Mouse (Mus musculus) lung, adult 2 months (tissue): ENCODE data around the gene Prr5. TPM values are rescaled to one million over a fixed set of nuclear protein-coding genes. Genes with fewer than 3 reads are reported as not detected.
A peak's percentile ranks its signal among the peaks of the same experiment; 100 is the strongest.

Experiments used
- DNase-seq: peaks from one replicate; pipeline ENCODE4 v3.0.0; 2022
- H3K4me1 ChIP-seq: fragments of 200-500 bp; 2 replicates; pipeline ENCODE4 v1.6.1; 2011; ENCODE audit warnings: low read length; ENCODE audit not compliant: control insufficient read depth, insufficient read depth
- H3K4me3 ChIP-seq: fragments of 200-500 bp; replicated peaks from 2 replicates; pipeline ENCODE3; 2011; ENCODE audit warnings: low read depth, mild to moderate bottlenecking, control low read depth, low read length; ENCODE audit errors: extremely low read depth
- CTCF ChIP-seq: fragments of 200-500 bp; IDR thresholded peaks from 2 replicates; pipeline ENCODE4 v1.5.1; 2011; ENCODE audit warnings: mild to moderate bottlenecking, low read length, control low read depth; ENCODE audit not compliant: insufficient read depth
- POLR2A ChIP-seq: fragments of 200-500 bp; IDR thresholded peaks from 2 replicates; pipeline ENCODE4 v1.6.1; 2011; ENCODE audit warnings: low read depth, mild to moderate bottlenecking, control low read depth, low read length, borderline replicate concordance; ENCODE audit errors: extremely low read depth
- WGBS: fragments of 180-500 bp; shearing (Covaris S2); methylation state at CpG from one replicate; pipeline ENCODE4 v1.1.7; 2018; 5-methylcytosine and 5-hydroxymethylcytosine counted together
- polyA plus RNA-seq: library from polyadenylated mRNA; depleted of rRNA; stranded (reverse); fragments of >200 nt; gene quantifications from 2 replicates; pipeline ENCODE4 v1.2.3, GENCODE M21; 2012

Gene Prr5
- polyA plus RNA-seq, 1 experiment, result 12.9 TPM

- TF ChIP-seq POLR2A (no peak), CTCF (no peak)
- Histone ChIP-seq H3K4me1 (peaks cover 4% of the 10 kb centered on the region; the same call in 1 of the 2 replicates), H3K4me3 (no peak overlapping the region)
- DNase-seq, result no peak
- 51% methylated on average over 5 of the region's 5 CpGs for WGBS
Measured at GRCm38 (mm10) chr15:84639072-84639450, 30.4 kb upstream of the Prr5 start.

DNA sequence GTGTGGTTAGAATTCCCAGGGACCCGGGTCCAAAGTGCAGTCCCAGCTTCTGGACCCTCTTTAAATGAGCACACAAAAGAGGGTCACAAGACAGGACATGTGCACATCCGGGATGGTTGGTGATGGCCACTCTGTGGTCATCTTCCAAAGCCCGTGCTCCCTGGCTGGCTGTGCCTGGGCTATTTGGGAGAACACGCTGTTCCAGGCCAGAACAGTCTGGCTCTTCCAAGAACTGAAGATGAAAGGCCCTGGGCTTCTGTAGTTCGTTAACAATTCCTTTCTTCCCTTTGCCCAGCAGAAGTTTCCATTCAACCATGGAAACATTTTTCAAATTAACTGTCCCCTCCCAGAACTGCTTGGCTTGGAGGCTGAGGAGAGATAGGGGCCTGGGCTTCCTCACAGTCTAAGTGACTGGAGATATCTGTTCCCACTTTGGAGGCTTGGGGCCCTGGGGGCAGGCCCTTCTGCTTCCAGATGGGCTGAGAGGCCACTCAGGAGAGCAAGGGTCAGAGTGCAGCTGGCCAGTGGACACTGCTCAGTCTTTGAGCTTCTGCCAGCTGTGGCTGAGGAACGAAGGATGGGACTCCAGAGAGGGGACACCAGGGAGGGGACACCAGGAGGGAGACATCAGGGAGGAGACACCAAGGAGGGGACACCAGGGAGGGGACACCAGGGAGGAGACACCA lies 29.8 kb upstream of the Prr5 start:
- DNase-seq, result no peak
- 50% methylated on average over 6 of the region's 6 CpGs for WGBS

GRCm38 (mm10) chr15:84640722-84641121 lies 28.7 kb upstream of the Prr5 start:
- TF ChIP-seq CTCF, result no peak
- TF ChIP-seq POLR2A, result no peak
- WGBS, result 72% methylated on average over 6 of the region's 6 CpGs
- Histone ChIP-seq H3K4me1 (peaks cover 4% of the 10 kb centered on the region; the same call in 1 of the 2 replicates), H3K4me3 (no peak overlapping the region)
- no peak for DNase-seq

More for the DNA sequence above, 29.8 kb upstream of the Prr5 start:
- TF ChIP-seq CTCF (no peak), POLR2A (0 out of 2 replicates have a peak, but pooled peaks have one; percentile 2)
- Histone ChIP-seq H3K4me3 (no peak overlapping the region), H3K4me1 (peaks cover 4% of the 10 kb centered on the region; the same call in 1 of the 2 replicates)

GRCm38 (mm10) chr15:84641127-84641526 lies 28.3 kb upstream of the Prr5 start:
- TF ChIP-seq CTCF, result no peak
- 62% methylated on average over 5 of the region's 5 CpGs for WGBS

DNA sequence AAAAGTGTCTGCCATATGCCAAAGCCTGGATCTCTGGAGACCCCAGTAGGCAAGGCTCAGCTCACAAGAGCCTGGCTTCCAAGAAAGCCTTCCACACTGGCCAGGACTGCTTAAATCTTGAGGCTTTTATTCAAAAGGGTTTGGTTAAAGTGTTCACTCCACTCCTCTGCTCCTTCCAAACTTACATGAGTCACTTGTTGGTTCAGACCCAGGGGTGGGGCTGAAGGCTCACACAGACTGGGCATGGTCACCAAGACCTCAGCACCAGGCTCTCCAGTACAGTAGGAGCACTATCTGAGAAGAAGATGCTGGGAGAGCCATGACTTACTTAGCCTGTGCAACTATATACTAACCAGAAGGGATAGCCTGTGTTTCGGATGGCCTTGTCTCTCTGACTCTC lies 27.5 kb upstream of the Prr5 start:
- TF ChIP-seq CTCF (no peak), POLR2A (no peak)
- no peak overlapping the region for H3K4me3 ChIP-seq
- DNase-seq, result no peak
- peaks cover 4% of the 10 kb centered on the region; the same call in 1 of the 2 replicates for H3K4me1 ChIP-seq
- 94% methylated on average over 1 of the region's 1 CpGs for WGBS

More at GRCm38 (mm10) chr15:84641127-84641526, 28.3 kb upstream of the Prr5 start:
- H3K4me1 ChIP-seq, result peaks cover 4% of the 10 kb centered on the region; the same call in 1 of the 2 replicates
- no peak for DNase-seq
- no peak overlapping the region for H3K4me3 ChIP-seq

DNA sequence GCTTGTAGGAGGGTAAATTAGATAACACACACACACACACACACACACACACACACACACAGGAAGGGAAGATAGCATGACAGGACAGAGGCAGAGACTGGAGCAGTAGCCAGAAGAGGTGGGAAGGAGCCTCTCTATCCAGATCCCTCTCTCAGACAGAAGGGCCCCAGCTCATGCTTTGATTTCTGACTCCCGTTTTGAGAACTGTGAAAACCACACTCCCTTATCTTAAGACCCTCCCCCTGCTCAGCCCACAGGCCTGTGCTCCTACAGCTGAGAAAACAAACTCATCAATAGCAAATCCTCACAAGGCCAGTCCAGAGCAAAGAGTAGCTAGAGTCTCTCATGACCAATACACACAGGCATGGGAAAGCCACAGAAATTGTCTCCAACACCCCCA lies 26.2 kb upstream of the Prr5 start:
- Histone ChIP-seq H3K4me1 (peaks cover 4% of the 10 kb centered on the region; the same call in 1 of the 2 replicates), H3K4me3 (no peak overlapping the region)
- TF ChIP-seq POLR2A (no peak), CTCF (no peak)
- WGBS, result 15% methylated on average over 1 of the region's 1 CpGs
- no peak for DNase-seq

GRCm38 (mm10) chr15:84651481-84651880 lies 17.9 kb upstream of the Prr5 start:
- Histone ChIP-seq H3K4me1 (no peaks in the 10 kb centered on the region), H3K4me3 (no peak overlapping the region)
- no peak for DNase-seq
- no peak for TF ChIP-seq CTCF
- no peak for TF ChIP-seq POLR2A
- WGBS, result 87% methylated on average over 6 of the region's 6 CpGs

GRCm38 (mm10) chr15:84653151-84653550 lies 16.3 kb upstream of the Prr5 start:
- Histone ChIP-seq H3K4me3 (no peak overlapping the region), H3K4me1 (no peaks in the 10 kb centered on the region)
- TF ChIP-seq POLR2A (no peak), CTCF (no peak)
- DNase-seq, result no peak
- WGBS, result 95% methylated on average over 7 of the region's 7 CpGs

DNA sequence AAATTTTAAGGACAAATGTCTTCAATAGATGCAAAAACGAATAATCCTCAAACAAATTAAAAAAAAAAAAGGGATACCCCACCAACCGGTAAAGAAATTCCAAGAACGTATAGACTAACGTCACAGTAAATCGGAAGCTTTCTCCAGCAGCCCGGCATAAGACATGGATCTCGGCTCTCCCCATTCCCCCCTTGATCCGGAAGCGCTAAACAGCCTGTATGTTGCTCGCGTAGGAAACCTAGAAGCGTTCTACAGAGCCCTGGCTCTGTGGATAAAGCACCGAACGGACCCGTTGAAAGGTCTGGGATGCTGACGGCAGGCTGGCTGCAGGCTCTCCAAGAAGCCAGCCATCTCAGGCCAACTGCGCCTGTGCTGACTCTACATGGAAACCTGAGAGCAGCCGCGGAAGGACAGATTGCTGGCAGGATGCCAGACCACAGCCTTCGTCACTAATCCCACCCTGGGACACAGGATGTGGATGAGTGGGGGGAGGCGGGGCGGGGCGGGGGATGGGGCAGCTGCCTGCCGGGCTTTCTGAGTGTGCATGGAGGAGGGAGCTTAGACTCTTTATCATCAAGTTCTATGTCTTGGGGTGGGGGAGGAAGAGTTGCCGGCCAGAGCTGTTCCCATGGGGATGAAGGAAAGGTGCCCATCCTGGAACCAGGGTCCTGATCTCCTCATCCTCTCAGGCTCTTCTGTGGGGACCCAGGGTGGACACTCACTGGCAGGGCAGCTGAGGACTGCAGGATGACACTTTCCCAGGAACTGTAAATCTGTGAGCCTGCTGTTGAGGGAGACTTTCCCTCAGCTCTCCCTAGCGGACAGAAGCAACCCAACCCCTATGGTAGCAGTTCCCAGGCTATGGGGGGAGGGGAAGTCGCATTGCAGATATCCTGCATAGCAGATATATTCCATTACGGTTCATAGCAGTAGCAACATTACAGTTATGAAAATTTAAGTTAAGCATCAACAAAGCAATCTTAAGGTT lies 15.1 kb upstream of the Prr5 start:
- no peak for DNase-seq
- peak overlapping the region; percentile 12 for H3K4me3 ChIP-seq
- no peak for TF ChIP-seq CTCF
- TF ChIP-seq POLR2A, result peak; percentile 33; the same call in 1 of the 2 replicates

GRCm38 (mm10) chr15:84654975-84655374 lies 14.4 kb upstream of the Prr5 start:
- no peak for DNase-seq
- 55% methylated on average over 10 of the region's 10 CpGs for WGBS
- TF ChIP-seq POLR2A (no peak), CTCF (no peak)
- no peaks in the 10 kb centered on the region for H3K4me1 ChIP-seq
- H3K4me3 ChIP-seq, result no peak overlapping the region

More for the DNA sequence above, 15.1 kb upstream of the Prr5 start:
- 5% methylated on average over 28 of the region's 28 CpGs for WGBS
- no peaks in the 10 kb centered on the region for H3K4me1 ChIP-seq

DNA sequence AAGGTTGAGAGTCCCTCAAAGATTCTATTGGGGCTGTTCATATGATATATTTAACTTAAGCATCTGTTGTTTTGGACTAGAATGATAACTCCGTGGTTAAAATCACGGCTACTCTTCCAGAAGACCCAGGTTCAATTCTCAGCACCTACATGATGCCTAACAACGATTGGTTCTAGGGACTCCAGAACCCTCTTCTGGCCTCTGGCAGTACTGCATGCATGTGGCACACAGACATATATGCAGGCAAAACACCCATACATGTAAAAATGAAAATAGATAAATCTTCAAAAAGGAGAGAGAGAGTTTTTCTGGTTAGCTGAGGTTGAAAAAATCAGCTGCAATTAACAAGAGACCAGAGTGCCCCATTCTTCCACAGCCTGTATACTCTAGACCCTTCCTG lies 12.7 kb upstream of the Prr5 start:
- no peak overlapping the region for H3K4me3 ChIP-seq
- no peak for TF ChIP-seq CTCF
- no peak for TF ChIP-seq POLR2A
- 91% methylated on average over 3 of the region's 3 CpGs for WGBS
- no peak for DNase-seq
- H3K4me1 ChIP-seq, result no peaks in the 10 kb centered on the region
